Mouse (Mus musculus): ENCODE measurements around the gene Plekhg5.

GRCm38 (mm10) chr4:152129395-152129930 lies 57.2 kb downstream of the Plekhg5 start:
- TF ChIP-seq CTCF (IDR thresholded peaks at IDR 0.05; ENCODE audit: low read depth): no peak
- no peak for TF ChIP-seq EP300 (IDR thresholded peaks at IDR 0.05; ENCODE audit: low read depth)

Data from heart, postnatal 0 days (tissue).